Mouse (Mus musculus): Measurements from ENCODE around the gene Timm8a1. TPM values are rescaled to one million over a fixed set of nuclear protein-coding genes. Genes with fewer than 3 reads are reported as not detected.

Timm8a1 gene
- polyA plus RNA-seq, 1 experiment, result 6.9 TPM

DNA sequence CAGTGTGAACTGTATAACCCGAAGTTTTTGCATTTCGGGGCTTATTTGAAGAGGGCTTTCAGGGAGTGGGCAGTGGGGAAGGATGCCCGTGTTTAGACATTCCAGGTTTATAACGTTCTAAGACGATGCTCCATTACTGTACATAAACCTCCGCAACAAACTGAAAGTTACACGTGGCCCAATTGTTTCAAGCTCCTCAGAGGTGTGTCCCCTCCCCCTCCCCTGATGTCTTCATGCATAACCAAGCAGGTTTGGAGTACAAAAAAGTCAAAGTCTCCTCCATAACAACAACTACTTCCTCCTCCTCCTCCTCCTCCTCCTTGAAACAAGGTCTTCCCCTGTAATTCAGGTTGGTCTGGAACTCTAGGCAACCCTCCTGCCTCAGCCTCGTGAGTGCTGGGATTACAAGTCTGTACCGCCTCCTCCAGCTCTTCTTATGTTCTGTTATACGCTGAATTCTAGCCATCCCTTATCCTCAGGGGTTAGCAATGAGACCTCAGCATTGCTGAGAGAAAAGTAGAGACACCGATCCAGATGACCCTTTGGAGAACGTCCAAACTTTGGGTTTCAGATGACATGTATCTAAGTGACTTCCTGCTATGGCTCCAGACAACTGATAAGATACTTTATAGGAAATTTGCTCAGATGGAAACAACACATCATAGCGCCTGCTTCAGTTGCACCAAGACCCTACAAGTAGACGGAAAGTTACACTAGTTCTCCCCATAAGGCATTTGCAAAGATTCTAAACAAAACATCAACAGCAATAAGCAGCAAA lies 39.1 kb upstream of the Timm8a1 start:
- Histone ChIP-seq H3K27ac (ENCODE audit: insufficient read depth, low read depth, low read length) (no peak overlapping the region), H3K4me1 (ENCODE audit: control insufficient read depth, insufficient read depth, low read length) (peaks cover 15% of the 10 kb centered on the region), H3K4me3 (ENCODE audit: insufficient read depth, low read length) (peak overlapping the region; percentile 75)
- no peak for TF ChIP-seq POLR2A (IDR thresholded peaks at IDR 0.05; ENCODE audit: borderline replicate concordance, low read depth, low read length)
- no peak for TF ChIP-seq CTCF (IDR thresholded peaks at IDR 0.05; ENCODE audit: low read depth, low read length)

DNA sequence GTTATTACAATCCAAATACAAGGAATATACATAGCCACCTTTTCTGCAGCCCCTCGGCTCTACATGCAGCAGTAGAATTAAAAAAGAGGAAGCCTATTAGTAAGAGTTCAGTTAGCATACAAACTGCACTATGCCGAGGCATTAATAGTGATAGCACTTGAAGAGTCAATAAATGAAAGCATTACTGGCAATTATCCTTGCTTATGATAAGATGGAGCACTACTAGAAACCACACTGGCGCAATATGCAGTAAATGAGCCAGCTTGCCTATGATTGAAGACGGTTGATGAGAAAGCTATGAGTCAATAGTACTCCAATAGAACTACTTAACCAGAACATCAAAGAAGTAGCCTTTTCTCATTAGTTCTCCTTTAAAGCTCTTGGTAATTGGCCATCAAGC lies 36.2 kb upstream of the Timm8a1 start:
- Histone ChIP-seq H3K4me3 (ENCODE audit: insufficient read depth, low read length) (no peak overlapping the region), H3K4me1 (ENCODE audit: control insufficient read depth, insufficient read depth, low read length) (peaks cover 8% of the 10 kb centered on the region; the same call in 1 of the 2 replicates), H3K27ac (ENCODE audit: insufficient read depth, low read depth, low read length) (no peak overlapping the region)
- TF ChIP-seq POLR2A (IDR thresholded peaks at IDR 0.05; ENCODE audit: borderline replicate concordance, low read depth, low read length), result no peak
- no peak for TF ChIP-seq CTCF (IDR thresholded peaks at IDR 0.05; ENCODE audit: low read depth, low read length)

DNA sequence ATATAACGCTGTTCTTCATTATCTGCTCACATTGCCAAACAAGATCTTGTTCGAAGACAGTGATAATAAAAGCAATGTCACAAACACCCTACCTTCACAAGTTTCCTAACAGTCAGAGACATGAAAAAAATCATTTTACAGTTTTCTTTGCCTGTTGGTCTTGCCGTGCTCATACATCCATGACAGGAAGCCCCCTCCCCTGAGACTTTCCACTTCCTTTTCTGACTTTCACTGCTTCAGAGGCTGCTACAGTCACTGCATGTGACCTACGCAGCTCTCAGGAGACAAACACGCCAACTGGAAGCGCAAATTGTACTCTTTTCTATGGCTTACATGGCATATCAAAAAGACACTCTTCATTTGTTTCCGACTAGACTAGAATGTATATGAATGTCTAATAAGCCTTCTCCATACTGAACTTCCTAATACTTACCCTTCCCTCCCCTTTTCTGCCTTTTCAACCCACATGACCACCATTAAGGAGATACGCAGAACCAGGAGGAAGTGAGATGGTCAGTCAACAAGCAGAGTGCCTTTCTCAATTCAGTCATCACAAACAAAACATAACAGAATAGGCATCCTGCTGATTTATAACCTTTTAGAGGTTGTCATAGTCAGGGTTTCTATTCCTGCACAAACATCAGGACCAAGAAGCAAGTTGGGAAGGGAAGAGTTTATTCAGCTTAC lies 25.0 kb upstream of the Timm8a1 start:
- no peak overlapping the region for H3K4me3 ChIP-seq (ENCODE audit: insufficient read depth, low read length)
- TF ChIP-seq CTCF (IDR thresholded peaks at IDR 0.05; ENCODE audit: low read depth, low read length) (no peak), POLR2A (IDR thresholded peaks at IDR 0.05; ENCODE audit: borderline replicate concordance, low read depth, low read length) (no peak)
- no peak overlapping the region for H3K27ac ChIP-seq (ENCODE audit: insufficient read depth, low read depth, low read length)
- peaks cover 9% of the 10 kb centered on the region for H3K4me1 ChIP-seq (ENCODE audit: control insufficient read depth, insufficient read depth, low read length)

DNA sequence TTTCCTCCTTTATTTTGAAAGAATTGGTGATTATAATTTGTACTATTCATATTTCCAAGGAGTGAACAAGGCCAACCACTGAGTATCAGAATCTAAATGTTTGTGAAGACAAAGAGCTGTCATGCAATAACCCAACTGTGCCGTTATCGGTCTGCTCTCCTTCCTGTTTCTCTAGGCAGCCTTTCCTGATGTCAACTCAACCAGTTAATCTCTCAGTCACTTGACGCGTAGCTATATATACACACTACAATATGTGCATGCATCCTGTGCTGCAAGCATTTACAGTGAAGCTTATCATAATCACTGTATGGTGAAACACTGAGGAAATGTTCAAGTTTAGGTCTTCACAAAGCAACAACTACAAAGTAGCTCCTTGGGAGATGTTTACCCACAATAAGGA lies 22.7 kb upstream of the Timm8a1 start:
- H3K27ac ChIP-seq (ENCODE audit: insufficient read depth, low read depth, low read length), result no peak overlapping the region
- TF ChIP-seq CTCF (IDR thresholded peaks at IDR 0.05; ENCODE audit: low read depth, low read length) (no peak), POLR2A (IDR thresholded peaks at IDR 0.05; ENCODE audit: borderline replicate concordance, low read depth, low read length) (no peak)
- H3K4me3 ChIP-seq (ENCODE audit: insufficient read depth, low read length), result no peak overlapping the region
- H3K4me1 ChIP-seq (ENCODE audit: control insufficient read depth, insufficient read depth, low read length), result peaks cover 9% of the 10 kb centered on the region

DNA sequence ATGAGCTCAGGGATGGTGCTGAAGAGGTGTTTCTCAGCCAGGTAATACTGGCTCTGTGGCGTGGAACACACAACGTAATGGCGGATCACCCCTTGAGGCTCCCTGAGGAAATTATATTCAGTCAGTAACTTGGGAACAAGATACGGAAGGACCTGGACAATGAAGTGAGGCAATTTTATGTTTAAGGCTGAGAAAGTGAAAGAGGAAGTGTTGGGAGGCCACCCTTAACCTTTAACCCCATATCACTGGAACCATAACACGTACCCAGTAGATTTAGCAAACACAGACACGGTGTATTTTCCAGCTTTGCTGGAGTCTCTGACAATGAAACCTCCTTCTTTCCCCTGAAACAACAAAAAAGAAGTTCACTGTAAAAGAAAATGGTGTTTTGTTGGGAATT lies 12.8 kb upstream of the Timm8a1 start:
- TF ChIP-seq POLR2A (IDR thresholded peaks at IDR 0.05; ENCODE audit: borderline replicate concordance, low read depth, low read length) (no peak), CTCF (IDR thresholded peaks at IDR 0.05; ENCODE audit: low read depth, low read length) (no peak)
- peak overlapping the region; percentile 30; the same call in 1 of the 2 replicates for H3K27ac ChIP-seq (ENCODE audit: insufficient read depth, low read depth, low read length)
- H3K4me1 ChIP-seq (ENCODE audit: control insufficient read depth, insufficient read depth, low read length), result peaks cover 7% of the 10 kb centered on the region
- no peak overlapping the region for H3K4me3 ChIP-seq (ENCODE audit: insufficient read depth, low read length)

DNA sequence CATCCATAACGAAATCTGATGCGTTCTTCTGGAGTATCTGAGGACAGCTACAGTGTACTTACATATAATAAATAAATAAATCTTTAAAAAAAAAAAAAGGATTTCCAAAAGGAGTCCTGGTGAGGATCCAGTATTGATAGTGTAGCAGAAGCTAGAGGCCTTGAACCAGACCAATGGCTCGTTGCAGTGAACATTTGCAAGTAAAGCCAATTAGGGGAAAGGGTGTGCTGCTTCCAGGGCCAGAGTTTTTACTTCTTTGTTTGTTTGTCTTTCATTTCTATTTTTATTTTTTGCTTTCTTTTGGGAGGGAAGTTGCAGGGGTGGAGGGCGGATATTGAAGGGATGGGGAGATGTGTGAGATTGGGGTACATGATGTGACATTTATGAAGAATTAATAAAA lies 11.7 kb upstream of the Timm8a1 start:
- H3K4me3 ChIP-seq (ENCODE audit: insufficient read depth, low read length), result no peak overlapping the region
- TF ChIP-seq CTCF (IDR thresholded peaks at IDR 0.05; ENCODE audit: low read depth, low read length) (no peak), POLR2A (IDR thresholded peaks at IDR 0.05; ENCODE audit: borderline replicate concordance, low read depth, low read length) (no peak)
- no peak overlapping the region for H3K27ac ChIP-seq (ENCODE audit: insufficient read depth, low read depth, low read length)
- H3K4me1 ChIP-seq (ENCODE audit: control insufficient read depth, insufficient read depth, low read length), result peaks cover 7% of the 10 kb centered on the region

DNA sequence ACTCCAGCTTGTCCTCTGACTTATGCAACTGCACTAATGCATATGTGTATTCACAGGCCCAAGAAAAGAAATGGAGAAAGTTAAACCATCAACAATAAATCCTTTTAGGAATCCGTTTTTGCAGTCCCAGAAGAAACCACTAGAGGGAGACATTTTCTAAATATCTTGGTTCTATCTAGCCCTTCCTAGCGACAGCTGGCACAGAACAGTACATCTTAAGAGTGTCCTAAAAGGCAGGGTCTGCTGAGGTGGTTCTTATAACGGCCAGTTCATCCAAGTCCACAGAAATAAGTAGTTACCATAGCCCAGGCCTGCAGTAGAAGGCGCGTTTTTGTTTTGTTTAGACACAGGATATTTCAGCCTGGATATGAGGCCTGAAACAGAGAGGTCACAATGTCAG lies 9.2 kb upstream of the Timm8a1 start:
- Histone ChIP-seq H3K27ac (ENCODE audit: insufficient read depth, low read depth, low read length) (no peak overlapping the region), H3K4me3 (ENCODE audit: insufficient read depth, low read length) (no peak overlapping the region), H3K4me1 (ENCODE audit: control insufficient read depth, insufficient read depth, low read length) (peaks cover 7% of the 10 kb centered on the region)
- TF ChIP-seq CTCF (IDR thresholded peaks at IDR 0.05; ENCODE audit: low read depth, low read length), result no peak
- TF ChIP-seq POLR2A (IDR thresholded peaks at IDR 0.05; ENCODE audit: borderline replicate concordance, low read depth, low read length), result no peak

DNA sequence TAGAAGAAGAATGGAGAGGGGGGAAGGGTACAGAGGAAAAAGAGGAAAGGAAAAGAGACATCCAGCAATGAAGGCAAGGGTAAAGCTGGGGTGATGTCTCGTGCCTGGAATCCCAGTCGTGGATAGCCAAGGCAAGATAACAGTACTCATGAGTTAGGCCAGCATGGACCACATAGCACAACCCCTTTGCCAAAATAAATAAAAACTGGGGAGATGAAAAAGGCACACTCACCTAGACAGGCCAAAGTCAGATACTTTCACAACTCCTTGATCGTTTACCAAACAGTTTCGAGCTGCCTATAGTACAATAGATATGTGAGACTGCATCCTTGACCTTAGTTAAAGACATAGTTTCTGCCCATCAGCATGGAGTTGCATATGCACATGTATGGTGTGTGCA lies 5.7 kb upstream of the Timm8a1 start:
- TF ChIP-seq CTCF (IDR thresholded peaks at IDR 0.05; ENCODE audit: low read depth, low read length) (no peak), POLR2A (IDR thresholded peaks at IDR 0.05; ENCODE audit: borderline replicate concordance, low read depth, low read length) (no peak)
- Histone ChIP-seq H3K27ac (ENCODE audit: insufficient read depth, low read depth, low read length) (no peak overlapping the region), H3K4me3 (ENCODE audit: insufficient read depth, low read length) (no peak overlapping the region), H3K4me1 (ENCODE audit: control insufficient read depth, insufficient read depth, low read length) (no peaks in the 10 kb centered on the region)

DNA sequence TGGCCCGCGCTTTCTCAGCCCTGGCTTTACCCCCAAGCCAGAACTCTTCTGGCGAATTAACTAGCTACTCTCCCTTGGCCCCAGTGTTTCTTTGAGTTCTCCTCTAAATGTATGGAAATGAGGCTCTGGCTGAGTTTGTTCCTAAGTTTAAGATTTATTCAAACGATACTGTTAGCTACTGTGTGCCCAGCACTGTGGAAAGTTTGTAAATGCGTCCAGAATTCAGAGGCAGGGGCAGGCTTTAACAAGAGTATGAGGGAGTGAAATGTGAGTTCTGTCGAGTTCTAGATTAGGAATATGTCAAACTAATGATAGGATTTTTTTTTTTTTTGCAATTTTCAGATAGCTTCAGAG lies 267 bp upstream of the Timm8a1 start:
- H3K4me1 ChIP-seq (ENCODE audit: control insufficient read depth, insufficient read depth, low read length), result 0 out of 2 replicates have a peak, but pooled peaks cover 2% of the 10 kb centered on the region
- H3K4me3 ChIP-seq (ENCODE audit: insufficient read depth, low read length), result peak overlapping the region; percentile 74
- peak overlapping the region; percentile 68 for H3K27ac ChIP-seq (ENCODE audit: insufficient read depth, low read depth, low read length)
- TF ChIP-seq POLR2A (IDR thresholded peaks at IDR 0.05; ENCODE audit: borderline replicate concordance, low read depth, low read length) (no peak), CTCF (IDR thresholded peaks at IDR 0.05; ENCODE audit: low read depth, low read length) (no peak)
